Mouse (Mus musculus): ENCODE measurements around the gene Nedd9. TPM values are rescaled to one million over a fixed set of nuclear protein-coding genes. Genes with fewer than 3 reads are reported as not detected.

Nedd9 gene
- total RNA-seq (2014; rRNA removed) (3.3 and 4.2 TPM in 2 replicates), polyA plus RNA-seq (2012; rRNA removed) (1.3 and 2.5 TPM in 2 replicates)

DNA sequence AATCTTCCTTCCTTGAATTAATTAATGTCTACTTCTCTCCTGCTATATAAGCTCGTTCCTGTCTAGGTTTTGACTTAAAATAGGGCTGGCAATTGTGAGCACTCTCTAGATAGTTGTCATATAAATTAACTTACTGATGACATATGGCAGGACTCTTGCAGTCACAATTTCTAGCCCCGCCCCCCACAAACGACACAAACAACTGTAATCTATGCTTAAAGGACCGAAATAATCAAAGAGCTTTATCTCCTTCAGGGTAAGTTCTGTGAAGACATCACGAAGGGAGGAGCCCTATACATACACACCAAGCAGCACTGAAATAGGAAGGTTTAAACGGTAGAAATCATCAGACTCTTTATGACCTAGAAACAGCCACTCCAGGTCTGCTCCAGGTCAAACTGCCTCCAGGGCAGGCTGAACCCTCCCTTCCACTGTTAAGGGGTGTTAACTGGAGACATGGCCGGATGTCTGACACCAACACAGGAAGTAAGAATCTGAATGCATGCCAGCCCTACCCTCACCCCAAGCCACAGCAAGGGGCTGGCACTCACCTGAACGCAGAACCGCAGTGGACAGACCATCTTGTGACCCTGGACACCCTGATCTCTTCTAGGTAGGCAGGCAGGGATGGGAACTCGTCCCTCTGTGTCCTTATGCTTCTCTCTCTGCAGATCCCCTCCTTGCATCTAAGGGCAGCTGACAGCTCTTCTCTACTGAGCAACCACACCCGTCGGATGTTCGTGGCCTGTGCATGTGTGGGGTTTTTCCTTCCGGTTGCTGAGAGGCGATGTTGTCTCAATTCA lies at the start of gene Nedd9:
Nedd9 (minus strand) TSS at position 757 of the 803 bp plus-strand sequence.
- TF ChIP-seq POLR2A (IDR thresholded peaks at IDR 0.05; ENCODE audit: extremely low read depth, insufficient read depth, low read length) (no peak), CTCF (IDR thresholded peaks at IDR 0.05; ENCODE audit: low read depth, low read length) (no peak)
- Histone ChIP-seq H3K9ac (ENCODE audit: low read depth, low read length) (no peak within 1 kb of the TSS), H3K4me3 (ENCODE audit: insufficient read depth, low read depth, low read length) (peak within 1 kb of the TSS; percentile 32), H3K27me3 (ENCODE audit: control insufficient read depth, insufficient read depth, low read length) (no peaks in the 10 kb centered on the region), H3K27ac (replicated peaks; ENCODE audit: insufficient read depth, low read depth, low read length) (peak within 1 kb of the TSS; percentile 33), H3K36me3 (ENCODE audit: control insufficient read depth, insufficient read depth, low read length) (no peaks in the 10 kb centered on the region), H3K4me1 (ENCODE audit: control insufficient read depth, insufficient read depth, low read length) (no peaks in the 10 kb centered on the region), H3K79me2 (ENCODE audit: control insufficient read depth, insufficient read depth, low read length) (no peaks in the 10 kb centered on the region)
- DNase-seq (ENCODE audit: extremely low read depth, low read depth, low spot score), result peak; percentile 41
- WGBS, result 69% methylated on average over 15 of the region's 15 CpGs

DNA sequence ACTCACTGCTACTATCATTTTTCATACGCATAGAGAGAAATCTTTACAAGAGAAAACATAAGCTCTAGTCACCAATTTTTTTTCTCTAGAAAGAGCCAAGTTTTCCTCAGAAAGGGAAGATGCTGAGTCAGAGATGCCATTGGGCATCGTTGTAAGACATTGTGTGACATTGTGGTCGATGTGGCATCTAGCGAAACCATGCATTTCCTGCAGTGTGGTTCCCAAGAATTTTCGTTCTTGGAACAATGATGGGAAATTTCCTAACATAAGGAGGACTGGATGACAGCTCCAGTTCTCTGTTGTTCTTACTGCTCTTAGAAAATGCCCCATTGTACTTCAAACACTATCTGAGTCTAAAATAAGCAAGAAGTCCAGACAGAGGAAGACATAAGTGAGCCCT lies 45.5 kb upstream of the Nedd9 start:
- H3K4me3 ChIP-seq (ENCODE audit: insufficient read depth, low read depth, low read length), result no peak overlapping the region

DNA sequence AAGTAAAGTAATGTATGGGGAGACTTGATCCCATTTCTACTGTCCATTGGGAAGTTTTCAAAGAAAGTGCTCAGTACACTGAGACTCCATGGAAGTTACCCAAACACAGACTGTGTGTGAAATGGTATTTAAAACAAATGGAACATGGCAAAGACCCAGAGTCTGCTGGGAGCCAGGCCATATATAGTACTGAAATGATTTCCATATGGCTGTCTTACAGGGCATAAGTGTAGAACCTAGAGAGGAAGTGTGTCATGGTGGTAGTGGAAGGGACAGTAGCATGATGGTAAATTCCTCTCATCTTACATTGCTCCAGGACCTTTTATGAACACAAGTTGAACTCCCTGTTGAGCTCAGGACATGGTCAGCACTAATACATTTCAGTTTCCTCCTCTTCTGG lies 43.2 kb upstream of the Nedd9 start:
- H3K9ac ChIP-seq (ENCODE audit: low read depth, low read length), result no peak overlapping the region
- TF ChIP-seq CTCF (IDR thresholded peaks at IDR 0.05; ENCODE audit: low read depth, low read length), result no peak
- no peak for TF ChIP-seq POLR2A (IDR thresholded peaks at IDR 0.05; ENCODE audit: extremely low read depth, insufficient read depth, low read length)
- H3K4me3 ChIP-seq (ENCODE audit: insufficient read depth, low read depth, low read length), result no peak overlapping the region
- no peaks in the 10 kb centered on the region for H3K4me1 ChIP-seq (ENCODE audit: control insufficient read depth, insufficient read depth, low read length)
- H3K36me3 ChIP-seq (ENCODE audit: control insufficient read depth, insufficient read depth, low read length), result no peaks in the 10 kb centered on the region
- H3K27ac ChIP-seq (replicated peaks; ENCODE audit: insufficient read depth, low read depth, low read length), result no peak overlapping the region
- no peaks in the 10 kb centered on the region for H3K79me2 ChIP-seq (ENCODE audit: control insufficient read depth, insufficient read depth, low read length)
- no peak for DNase-seq (ENCODE audit: extremely low read depth, low read depth, low spot score)
- no peaks in the 10 kb centered on the region for H3K27me3 ChIP-seq (ENCODE audit: control insufficient read depth, insufficient read depth, low read length)

More for the DNA sequence above, 45.5 kb upstream of the Nedd9 start:
- Histone ChIP-seq H3K79me2 (ENCODE audit: control insufficient read depth, insufficient read depth, low read length) (no peaks in the 10 kb centered on the region), H3K36me3 (ENCODE audit: control insufficient read depth, insufficient read depth, low read length) (no peaks in the 10 kb centered on the region), H3K4me1 (ENCODE audit: control insufficient read depth, insufficient read depth, low read length) (no peaks in the 10 kb centered on the region), H3K27me3 (ENCODE audit: control insufficient read depth, insufficient read depth, low read length) (no peaks in the 10 kb centered on the region), H3K27ac (replicated peaks; ENCODE audit: insufficient read depth, low read depth, low read length) (no peak overlapping the region), H3K9ac (ENCODE audit: low read depth, low read length) (no peak overlapping the region)
- WGBS, result 85% methylated on average over 5 of the region's 5 CpGs
- TF ChIP-seq CTCF (IDR thresholded peaks at IDR 0.05; ENCODE audit: low read depth, low read length) (no peak), POLR2A (IDR thresholded peaks at IDR 0.05; ENCODE audit: extremely low read depth, insufficient read depth, low read length) (no peak)
- no peak for DNase-seq (ENCODE audit: extremely low read depth, low read depth, low spot score)

DNA sequence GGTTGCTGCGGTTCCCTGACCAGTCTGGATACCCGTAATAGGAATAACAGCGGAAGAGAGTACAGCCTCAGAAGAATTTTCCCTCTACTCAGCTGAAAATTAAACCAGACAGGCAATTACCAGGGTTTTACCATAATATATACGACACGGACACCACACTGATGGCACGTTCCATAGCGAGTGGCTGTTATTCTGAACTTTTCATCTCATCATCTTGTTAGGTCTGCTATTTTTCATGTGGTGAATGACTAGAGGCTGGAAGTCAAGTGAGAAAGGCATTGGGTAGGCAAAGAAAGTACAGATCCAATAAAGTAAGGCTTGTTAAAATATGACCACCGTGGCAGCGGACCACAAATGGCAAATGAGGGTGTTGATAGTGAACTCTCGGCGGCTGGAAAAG lies 37.0 kb upstream of the Nedd9 start:
- over 99% methylated on average over 11 of the region's 11 CpGs for WGBS
- no peaks in the 10 kb centered on the region for H3K79me2 ChIP-seq (ENCODE audit: control insufficient read depth, insufficient read depth, low read length)
- no peak overlapping the region for H3K4me3 ChIP-seq (ENCODE audit: insufficient read depth, low read depth, low read length)
- TF ChIP-seq CTCF (IDR thresholded peaks at IDR 0.05; ENCODE audit: low read depth, low read length) (no peak), POLR2A (IDR thresholded peaks at IDR 0.05; ENCODE audit: extremely low read depth, insufficient read depth, low read length) (no peak)
- H3K4me1 ChIP-seq (ENCODE audit: control insufficient read depth, insufficient read depth, low read length), result no peaks in the 10 kb centered on the region
- DNase-seq (ENCODE audit: extremely low read depth, low read depth, low spot score), result no peak
- no peaks in the 10 kb centered on the region for H3K27me3 ChIP-seq (ENCODE audit: control insufficient read depth, insufficient read depth, low read length)
- H3K9ac ChIP-seq (ENCODE audit: low read depth, low read length), result no peak overlapping the region
- H3K27ac ChIP-seq (replicated peaks; ENCODE audit: insufficient read depth, low read depth, low read length), result no peak overlapping the region
- H3K36me3 ChIP-seq (ENCODE audit: control insufficient read depth, insufficient read depth, low read length), result no peaks in the 10 kb centered on the region

DNA sequence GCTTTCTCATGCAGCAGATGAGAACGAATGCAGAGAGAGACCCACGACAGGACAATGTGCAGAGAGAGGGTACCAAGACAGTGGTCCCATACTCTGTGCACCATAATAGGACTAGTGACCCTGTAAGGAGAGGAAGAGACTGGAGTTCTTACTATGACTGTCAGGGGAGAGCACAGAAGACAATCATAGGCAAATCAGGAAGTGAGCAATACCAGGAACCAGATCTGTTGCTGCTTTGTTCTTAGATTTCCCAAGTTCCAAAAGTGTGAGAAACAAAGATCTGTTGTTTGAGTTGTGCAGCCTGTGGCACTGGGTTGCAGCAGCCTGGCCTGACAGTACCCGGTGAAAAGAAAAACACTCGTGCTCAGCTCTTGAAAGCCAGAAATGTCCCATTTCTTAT lies 34.1 kb upstream of the Nedd9 start:
- Histone ChIP-seq H3K79me2 (ENCODE audit: control insufficient read depth, insufficient read depth, low read length) (no peaks in the 10 kb centered on the region), H3K36me3 (ENCODE audit: control insufficient read depth, insufficient read depth, low read length) (no peaks in the 10 kb centered on the region), H3K4me1 (ENCODE audit: control insufficient read depth, insufficient read depth, low read length) (no peaks in the 10 kb centered on the region), H3K27ac (replicated peaks; ENCODE audit: insufficient read depth, low read depth, low read length) (no peak overlapping the region), H3K27me3 (ENCODE audit: control insufficient read depth, insufficient read depth, low read length) (no peaks in the 10 kb centered on the region), H3K9ac (ENCODE audit: low read depth, low read length) (no peak overlapping the region), H3K4me3 (ENCODE audit: insufficient read depth, low read depth, low read length) (no peak overlapping the region)
- 87% methylated on average over 4 of the region's 4 CpGs for WGBS
- TF ChIP-seq CTCF (IDR thresholded peaks at IDR 0.05; ENCODE audit: low read depth, low read length), result no peak
- no peak for TF ChIP-seq POLR2A (IDR thresholded peaks at IDR 0.05; ENCODE audit: extremely low read depth, insufficient read depth, low read length)
- peak; percentile 16 for DNase-seq (ENCODE audit: extremely low read depth, low read depth, low spot score)

DNA sequence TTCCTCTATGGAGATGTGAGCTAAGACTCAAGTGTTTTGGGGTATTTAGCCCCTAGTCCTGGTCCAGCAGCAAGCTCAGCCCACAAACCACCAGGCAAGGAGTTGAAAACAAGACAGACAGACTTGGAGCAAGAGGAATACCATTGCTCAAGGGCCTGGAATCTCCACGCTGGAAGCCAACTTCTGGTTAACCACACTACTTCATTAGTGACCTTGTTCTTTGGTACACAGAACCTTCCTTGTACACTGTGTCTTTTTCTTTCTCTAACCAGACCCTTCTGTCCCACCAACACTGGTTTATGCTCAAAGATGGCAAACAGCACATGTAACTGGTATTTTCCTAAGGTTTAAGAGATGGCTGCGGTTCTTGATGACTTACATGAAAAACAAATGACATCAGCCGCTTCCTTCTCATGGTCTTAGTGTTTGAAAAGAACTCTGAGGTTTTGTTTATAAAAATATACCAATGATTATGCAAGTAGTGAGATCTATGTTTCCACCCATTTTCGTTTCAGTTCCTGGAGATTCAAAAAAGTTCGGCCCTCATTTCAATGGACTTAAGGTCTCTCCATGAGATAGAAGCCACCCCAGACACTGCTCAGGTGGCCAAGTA lies 33.5 kb upstream of the Nedd9 start:
- 85% methylated on average over 5 of the region's 5 CpGs for WGBS
- Histone ChIP-seq H3K27ac (replicated peaks; ENCODE audit: insufficient read depth, low read depth, low read length) (no peak overlapping the region), H3K4me3 (ENCODE audit: insufficient read depth, low read depth, low read length) (no peak overlapping the region), H3K36me3 (ENCODE audit: control insufficient read depth, insufficient read depth, low read length) (no peaks in the 10 kb centered on the region), H3K79me2 (ENCODE audit: control insufficient read depth, insufficient read depth, low read length) (no peaks in the 10 kb centered on the region), H3K9ac (ENCODE audit: low read depth, low read length) (no peak overlapping the region), H3K27me3 (ENCODE audit: control insufficient read depth, insufficient read depth, low read length) (no peaks in the 10 kb centered on the region), H3K4me1 (ENCODE audit: control insufficient read depth, insufficient read depth, low read length) (no peaks in the 10 kb centered on the region)
- peak; percentile 12 for DNase-seq (ENCODE audit: extremely low read depth, low read depth, low spot score)
- TF ChIP-seq POLR2A (IDR thresholded peaks at IDR 0.05; ENCODE audit: extremely low read depth, insufficient read depth, low read length) (no peak), CTCF (IDR thresholded peaks at IDR 0.05; ENCODE audit: low read depth, low read length) (no peak)
